Mouse (Mus musculus) cortical plate, adult 2 months (tissue): ENCODE measurements around the gene Gm17387.

Experiments
- CTCF ChIP-seq: fragments of 200-500 bp; IDR thresholded peaks from 2 replicates; pipeline ENCODE4 v1.5.1; 2011; ENCODE audit warnings: mild to moderate bottlenecking, control low read depth, low read length; ENCODE audit not compliant: insufficient read depth; ENCODE audit errors: extremely low read depth
- POLR2A ChIP-seq: fragments of 200-500 bp; IDR thresholded peaks from 2 replicates; pipeline ENCODE4 v1.6.1; 2011; ENCODE audit warnings: mild to moderate bottlenecking, low read length, control low read depth; ENCODE audit not compliant: insufficient read depth; ENCODE audit errors: extremely low read depth

GRCm38 (mm10) chr7:141070058-141070862 is 41.3 kb downstream of the Gm17387 start:
- TF ChIP-seq CTCF (peak; percentile 83), POLR2A (peak; percentile 66)
